Mouse (Mus musculus) c-Kit-positive CD71-positive TER-119-negative erythroid progenitor cells, embryonic 14.5 days (primary cell): ENCODE data around the gene Csnk1d.

Experiments
- DNase-seq: peaks from one replicate; pipeline ENCODE4 v3.0.0-alpha.2; 2013; ENCODE audit warnings: low read depth

Gene Csnk1d

DNA sequence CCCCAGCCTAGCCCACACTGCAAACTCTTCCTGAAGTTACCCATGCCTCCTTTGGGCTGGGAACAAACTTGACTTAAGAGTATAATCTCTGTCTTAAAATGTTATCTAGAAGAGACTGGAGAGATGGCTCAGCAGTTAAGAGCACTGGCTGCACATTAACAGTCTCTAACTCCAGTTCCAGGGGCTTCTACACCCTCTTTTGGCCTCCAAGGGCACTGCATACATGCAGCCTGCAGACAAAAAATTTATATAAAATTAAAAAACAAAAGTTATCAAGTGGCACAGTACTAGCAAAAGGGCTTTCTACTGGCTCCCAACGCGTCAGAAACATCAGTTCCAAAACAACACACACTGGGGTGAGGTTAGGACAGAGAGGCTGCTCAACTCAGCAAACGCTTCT, 3.5 kb downstream of the Csnk1d start:
- no peak for DNase-seq

DNA sequence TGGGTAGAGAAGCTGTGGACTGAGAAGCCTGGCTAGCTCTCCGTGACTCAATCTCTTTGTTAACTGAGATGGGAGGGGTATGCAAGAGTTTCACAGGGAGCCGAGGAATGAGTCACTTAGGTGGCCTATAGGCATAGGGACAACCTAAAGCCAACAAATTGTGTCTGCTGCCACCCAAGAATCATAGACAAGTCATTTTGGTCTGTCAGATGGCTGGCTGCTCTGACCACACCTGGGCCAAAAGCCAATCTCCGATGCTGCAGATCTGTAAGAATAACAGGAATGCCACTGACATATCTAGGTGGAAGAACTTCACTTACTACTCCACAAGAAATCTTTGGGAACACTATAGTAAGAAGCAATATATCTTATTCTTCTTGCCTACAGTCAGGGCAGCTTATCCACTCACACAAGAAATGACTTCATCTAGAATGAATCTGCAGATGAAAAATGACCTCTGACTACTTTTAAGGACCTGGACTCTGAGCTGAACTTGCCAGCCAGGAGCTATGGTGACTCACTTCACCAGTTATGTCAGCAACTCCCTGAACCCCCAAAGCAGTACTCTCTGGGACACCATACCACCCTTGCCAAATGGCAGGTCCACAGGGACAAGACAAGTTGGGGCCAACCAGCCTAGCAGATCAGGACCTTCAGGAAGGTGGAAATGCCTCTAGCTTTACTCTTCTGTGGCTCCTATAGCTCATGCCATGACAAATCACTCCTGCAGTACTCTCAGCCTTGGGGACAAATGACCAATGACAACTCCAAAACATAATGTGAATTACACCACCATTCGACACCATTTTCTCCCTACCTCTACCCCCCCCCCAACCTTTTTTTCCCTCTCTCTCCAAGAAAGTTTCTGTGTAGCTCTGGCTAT, 6.4 kb downstream of the Csnk1d start:
- no peak for DNase-seq

DNA sequence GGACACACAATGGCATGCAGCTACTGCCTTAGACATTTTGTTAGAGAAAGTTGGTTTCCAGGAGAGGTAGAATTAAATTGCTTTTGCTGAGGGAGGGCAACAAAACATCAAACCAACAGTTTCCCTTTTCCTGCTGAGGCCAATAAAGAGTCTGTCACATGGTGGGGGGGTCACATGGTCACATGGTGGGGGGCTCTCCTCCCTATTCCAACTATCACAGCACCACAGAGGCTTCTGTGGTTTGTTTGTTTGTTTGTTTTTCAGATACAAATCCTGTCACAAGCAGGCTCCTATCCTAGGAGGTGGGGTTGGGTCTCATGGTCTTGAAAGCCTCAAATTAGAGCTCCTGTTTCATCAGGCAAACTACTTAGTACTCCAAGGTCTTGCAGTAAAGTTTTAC, 8.7 kb downstream of the Csnk1d start:
- DNase-seq: no peak

DNA sequence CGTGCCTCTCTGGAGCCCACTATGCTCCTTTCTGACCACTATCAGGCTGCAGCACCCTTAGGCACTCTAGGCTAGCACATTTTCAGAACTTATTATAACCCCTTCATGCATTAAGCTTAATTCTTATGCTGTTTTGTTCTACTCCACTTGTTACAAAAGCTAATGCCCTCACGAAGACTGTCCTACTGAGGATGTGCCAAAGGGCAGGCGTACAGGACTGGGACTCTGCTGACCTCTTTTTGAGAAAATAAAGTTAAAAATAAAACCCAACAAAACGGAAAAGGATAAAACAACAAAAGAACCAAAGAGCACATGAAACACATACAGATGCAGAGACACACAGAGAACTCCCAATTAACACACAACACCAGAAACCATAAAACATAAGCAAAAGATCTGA, 9.5 kb downstream of the Csnk1d start:
- no peak for DNase-seq

DNA sequence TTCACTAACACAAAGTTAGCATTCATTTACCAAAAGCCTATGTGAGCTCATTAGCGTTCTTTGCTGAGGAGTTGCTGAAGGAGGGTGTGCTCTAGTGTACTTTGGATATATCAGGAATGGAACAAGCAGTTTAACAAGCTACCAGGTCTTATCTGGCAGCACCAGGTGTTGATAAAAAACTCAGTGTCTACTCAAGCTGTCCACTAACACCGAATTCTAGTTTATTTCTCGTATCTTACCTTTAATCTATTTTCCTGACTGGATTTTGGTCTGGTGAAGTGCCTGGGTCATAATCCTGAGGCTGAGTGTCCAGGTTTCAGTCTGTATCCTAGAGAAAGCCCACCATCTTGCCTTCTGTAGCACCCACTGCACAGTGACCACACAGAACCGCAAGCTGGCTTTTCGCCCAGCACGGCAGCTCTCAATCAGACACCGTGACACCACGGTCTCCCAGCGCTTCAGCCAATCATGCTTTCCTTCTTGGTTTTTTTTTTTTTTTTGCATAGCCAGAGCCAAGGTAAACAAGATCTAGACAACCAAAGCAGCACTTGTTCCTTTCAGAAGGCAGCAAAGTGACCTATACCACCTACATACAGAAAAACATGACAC, 10.6 kb downstream of the Csnk1d start:
- peak; percentile 92 for DNase-seq

DNA sequence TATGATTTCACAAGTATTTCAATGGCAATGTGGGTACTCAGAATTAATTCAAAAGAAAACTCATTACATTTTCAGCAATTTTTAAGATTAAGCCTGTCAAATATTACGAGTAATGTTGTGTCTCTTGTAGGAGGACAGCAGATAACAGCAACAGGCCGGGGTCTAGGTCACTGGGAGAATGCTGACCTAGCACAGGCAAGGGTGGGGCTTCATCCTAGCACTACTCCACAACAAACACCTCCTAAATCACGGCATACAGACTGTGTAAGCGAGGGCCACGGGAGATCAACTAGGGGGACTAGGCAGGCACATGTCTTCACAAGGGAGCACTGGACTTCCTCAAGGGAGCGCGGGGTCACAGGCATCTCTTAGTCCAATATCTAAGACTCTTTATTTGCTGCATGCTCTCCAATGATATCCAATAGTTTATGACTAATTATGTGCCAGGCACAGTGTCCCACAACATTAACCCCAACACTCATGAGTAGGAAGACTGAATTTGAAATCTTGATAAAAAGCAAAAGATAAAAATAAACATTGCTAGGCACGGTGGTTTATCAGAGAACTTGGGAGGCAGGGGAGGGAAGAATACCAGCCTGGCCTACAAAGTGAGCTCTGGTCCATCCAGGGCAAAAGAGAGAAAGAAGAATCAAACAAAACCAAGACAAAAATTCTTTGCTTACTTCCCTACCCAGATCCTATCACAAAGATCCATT, 11.3 kb downstream of the Csnk1d start:
- no peak for DNase-seq

DNA sequence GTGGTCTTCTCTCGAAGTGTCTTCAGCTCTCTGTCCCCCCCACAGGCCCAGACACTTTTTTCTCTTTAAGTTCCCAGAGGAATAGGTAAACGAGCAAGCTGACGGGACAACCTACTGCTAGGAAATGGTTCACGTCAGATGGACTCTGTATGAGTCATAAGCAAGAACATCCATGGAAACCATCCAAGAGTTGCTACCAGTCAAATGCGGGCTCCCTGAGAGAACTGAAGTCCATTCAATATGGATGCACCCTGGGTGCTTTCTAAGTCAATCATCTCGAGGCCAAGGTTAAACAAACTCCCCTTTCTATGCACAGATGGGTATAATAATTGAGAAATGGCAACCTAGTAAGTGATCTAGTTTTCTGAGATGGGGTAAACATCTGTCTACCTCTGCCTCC, 17.8 kb downstream of the Csnk1d start:
- no peak for DNase-seq

DNA sequence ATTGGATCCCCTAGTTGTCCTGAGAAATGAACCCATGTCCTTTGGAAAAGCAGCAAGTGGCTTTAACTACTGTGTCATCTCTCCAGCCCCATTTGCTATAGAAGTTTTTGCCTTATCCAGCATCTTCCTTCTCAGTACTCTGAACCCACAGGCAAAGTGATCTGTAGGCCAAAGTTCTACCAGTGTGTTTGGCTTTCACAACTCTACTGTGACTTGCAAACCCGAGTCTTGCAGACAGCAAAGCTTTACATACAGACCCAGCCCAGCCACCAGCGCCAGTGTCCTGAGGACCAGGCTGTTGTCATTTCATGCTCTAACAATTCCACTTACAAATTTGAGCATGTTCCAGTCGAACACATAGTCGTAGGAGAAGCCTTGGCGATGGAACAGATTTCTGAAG, 19.9 kb downstream of the Csnk1d start:
- DNase-seq: no peak

DNA sequence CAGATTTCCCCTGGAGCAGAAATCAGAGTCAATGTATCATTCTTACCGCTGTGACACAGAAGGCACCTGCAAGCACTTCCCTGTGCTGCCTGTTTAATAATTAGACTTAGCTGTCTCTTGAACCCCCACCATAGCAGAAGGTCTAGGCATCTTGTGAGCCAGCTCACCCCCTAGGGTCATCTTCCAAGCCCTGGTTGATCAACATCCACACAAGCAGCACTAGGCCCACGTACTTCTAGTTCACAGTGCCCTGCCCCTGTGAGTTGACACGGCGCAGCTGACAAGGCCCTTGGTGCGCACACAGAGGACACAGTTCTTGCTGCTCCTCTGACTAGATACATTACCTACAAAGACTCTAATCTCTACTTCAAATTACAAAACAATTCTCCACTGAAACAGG, 21.4 kb downstream of the Csnk1d start:
- DNase-seq: no peak

DNA sequence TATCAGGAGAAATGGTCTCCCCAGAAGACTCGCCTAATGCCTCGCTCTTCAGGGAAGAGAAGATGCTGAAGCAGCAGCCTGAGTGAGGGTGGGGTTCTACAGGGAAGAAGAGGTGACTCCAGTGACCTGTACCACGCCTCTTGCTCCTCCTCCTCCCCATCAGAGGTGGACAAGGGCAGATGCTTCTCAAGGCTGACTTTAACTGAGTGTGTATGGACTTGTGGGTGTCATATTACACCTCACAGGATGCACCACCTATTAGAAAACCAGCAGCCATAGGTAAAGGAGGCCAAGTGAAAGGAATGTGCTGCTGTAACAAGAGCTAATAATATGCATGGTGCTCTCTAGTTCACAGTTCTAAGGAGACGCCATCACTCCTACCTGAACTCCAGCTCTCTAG, 25.5 kb downstream of the Csnk1d start:
- no peak for DNase-seq

DNA sequence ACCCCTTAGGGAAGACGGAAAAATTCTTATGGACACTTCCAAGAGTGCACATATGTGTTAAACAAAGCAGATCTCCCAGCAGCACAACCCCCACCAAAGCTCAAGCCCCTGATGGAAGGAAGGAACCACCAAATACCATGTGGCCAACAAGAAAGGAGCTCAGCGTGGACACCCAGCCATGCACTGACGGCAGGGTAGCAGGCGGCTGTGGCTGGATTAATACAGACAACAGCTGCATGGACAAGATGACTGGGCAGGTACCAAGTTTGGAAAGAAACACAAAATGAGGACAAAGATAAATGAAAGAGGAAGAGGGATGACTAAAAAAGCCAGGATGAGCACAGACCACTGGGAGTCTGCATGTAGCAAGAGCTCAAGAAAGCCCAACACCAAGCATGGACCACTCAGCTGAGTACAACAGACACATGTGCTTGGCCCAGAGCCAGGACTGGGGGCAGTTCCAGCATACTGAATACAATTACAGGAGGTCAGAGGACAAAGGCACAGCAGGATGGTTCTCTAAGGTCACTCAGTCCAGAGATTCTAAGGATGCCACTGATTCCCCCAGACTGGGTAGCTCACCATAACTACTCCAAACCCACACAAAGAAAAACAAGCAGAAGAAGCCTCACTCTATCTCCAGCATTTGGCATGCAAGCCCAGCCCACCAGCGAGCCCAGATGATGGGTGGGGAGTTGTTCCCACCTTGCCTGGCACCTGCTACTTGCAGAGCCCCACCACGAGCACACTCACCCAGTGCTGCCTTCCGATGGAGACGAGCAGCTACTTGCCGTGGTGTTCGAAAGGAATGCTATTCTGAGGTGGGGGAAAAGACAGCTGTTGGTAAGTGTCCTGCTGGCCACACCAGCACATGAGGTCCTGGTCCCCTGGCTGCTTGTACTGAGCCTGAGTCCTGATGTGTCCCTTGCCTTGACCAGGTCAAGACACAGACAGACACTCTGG, 26.7 kb downstream of the Csnk1d start:
- DNase-seq: no peak

DNA sequence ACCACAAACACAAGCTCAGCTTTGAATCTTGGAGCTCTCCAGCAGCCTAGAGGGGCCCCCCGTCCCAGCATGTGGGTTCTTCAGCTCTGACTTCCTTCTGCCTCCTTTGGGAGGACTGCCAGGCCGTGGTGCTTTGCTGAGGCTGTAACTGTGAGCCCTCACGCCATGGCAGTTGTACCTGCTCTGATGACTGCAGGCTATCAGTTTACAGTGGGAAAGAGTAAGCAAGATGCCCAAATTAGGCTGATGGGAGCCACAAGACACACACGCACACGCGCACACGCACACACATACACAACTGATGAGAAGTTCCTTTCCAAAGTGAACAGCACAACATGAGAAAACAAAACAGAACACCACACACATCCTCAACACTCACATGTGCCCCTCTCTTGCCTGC, 28.2 kb downstream of the Csnk1d start:
- DNase-seq: no peak

DNA sequence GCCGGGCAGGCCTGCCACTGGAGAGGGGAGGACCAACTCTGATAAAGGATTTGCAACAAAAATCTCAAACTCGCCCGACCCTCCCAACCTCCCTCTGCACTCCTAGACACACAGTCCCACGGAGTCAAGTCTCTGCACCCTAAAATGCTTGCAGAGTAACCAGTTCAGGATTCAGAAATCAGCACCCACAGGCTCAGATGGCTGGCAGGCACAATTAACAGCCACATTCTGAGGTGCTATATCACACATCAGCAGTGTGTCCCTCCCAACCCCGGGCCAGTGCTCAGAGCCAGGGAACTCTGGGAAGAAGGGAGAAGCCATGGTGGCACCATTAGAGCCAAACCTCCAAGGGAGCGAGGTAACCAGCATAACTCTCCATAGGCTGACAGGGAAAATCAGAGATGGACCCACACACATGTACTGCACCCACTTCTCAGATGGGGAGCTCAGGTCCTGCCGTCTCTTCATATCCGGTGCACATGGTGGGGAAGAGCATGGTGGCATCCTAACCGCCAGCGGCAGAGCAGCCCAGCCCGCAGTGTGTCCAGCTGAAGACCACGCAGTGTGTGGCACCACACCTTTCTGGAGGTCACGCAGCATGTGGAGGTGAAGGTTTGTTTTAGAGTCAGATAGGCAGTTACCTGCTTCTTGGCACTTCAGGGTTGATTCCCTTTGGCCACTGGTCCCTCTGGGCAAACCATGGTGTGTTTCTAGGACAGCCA, 28.9 kb downstream of the Csnk1d start:
- DNase-seq: no peak

DNA sequence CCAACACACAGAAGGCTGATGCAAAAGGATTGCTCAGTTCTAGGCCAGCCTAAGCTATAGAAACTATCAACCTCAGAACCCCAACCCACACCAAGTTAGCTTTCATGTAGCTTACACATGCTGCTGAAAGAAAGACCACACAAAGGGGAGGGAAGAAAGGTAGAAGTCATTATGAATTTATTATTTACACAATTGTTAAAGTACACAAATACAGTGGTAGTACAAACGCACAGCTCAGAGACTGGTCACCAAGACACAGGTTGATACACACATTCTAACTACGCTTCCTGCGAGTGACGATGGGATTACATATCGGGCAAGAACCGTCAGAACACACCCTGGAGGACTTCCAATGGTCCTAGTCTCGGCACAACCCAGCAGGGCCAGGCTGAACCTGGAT, 29.5 kb downstream of the Csnk1d start:
- no peak for DNase-seq

DNA sequence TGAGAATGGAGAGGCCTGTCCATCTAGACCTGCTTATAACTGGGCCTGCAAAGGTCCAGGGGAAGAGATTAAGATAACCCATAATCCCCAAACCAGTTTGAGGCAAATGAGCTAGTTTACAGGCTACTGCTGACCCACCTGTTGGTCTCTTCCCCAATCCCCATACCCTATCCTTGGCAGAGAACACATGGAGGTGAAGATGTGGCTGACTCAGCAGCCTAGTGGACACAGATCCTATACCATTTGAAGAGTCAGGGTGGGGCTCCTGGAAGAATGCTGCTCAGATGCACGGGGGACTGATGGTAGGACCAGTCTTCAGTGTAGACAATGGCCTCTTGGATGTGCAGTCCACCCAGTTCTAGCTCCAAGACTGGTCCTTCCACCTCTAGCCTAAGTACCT, 30.9 kb downstream of the Csnk1d start:
- DNase-seq: no peak

DNA sequence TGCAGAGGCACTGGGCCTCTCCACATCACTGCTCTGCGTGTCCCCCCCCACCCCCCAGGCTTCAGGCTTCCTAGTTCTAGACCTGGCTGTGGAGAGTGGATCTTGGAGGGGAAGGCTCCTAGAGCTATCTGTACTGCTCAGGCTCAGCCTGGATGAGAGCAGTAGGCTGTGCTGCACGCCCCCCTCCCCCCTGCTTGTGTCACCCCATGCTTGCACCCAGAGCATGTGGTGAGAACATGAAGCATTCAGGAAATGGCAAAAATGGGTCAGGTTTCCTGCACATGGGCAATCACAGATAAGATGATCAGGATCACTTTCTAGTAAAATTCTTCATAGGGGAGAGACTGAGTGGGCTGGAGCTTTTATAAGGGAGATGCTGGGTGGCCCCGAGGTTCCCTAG, 31.6 kb downstream of the Csnk1d start:
- DNase-seq: no peak

DNA sequence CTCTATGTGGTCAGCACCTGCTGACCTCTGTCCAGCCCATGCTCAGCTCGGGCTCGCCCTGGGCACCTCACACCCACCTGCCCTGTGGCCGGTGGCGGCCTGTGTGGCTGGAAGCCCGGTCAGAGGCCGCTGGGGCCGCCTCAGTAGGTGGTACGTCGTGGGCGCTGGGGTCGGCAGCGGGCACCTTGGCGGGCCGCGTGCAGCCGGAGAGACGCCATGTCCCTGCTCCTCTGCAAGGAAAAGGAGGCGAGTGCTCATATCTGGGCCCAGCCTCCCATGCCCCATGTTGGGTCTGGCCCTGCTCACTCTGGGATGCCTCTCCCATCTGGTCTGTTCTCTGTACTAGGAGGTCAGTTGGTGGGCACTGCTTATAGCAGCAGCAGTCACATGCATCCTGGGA, 32.1 kb downstream of the Csnk1d start:
- no peak for DNase-seq

DNA sequence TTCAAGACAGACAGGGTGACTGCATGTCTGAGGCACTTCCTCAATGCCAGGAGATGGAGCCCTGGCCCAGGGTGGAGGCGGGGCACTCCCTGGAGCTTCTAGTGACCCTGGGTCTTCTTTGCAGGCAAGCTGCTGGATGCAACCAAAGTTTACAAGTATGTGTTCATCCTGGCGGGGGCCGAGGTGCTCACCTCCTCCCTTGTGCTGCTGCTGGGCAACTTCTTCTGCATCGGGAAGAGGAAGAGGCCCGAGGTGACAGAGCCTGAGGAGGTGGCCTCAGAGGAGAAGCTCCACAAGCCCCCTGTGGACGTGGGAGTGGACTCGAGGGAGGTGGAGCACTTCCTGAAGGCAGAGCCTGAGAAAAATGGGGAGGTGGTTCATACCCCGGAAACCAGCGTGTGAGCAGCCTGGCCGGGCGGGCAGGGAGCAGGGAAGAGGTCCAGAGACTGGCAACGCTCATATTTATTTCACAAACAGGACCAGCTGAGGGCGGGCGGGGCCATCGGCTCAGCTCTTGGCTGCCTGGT, 33.3 kb downstream of the Csnk1d start:
- no peak for DNase-seq

DNA sequence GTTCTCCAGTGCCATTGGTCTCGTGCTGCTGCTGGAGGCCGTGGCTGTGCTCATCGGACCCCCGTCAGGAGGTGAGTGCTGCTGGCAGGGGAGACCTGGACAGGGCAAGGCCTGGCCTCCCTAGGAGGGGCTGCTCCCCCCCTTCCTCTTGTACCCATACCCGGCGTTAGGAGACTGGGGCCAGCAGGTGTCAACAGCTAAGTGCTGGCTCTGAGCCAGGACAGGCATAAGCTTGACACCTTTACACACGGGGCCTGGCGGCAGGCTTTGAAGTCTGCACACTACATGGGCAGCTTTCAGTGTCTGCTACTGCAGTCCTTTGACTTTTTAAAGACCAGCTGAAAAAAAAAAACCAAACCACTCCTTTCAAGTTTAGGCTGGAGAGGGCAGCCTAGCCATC, 34.1 kb downstream of the Csnk1d start:
- no peak for DNase-seq

DNA sequence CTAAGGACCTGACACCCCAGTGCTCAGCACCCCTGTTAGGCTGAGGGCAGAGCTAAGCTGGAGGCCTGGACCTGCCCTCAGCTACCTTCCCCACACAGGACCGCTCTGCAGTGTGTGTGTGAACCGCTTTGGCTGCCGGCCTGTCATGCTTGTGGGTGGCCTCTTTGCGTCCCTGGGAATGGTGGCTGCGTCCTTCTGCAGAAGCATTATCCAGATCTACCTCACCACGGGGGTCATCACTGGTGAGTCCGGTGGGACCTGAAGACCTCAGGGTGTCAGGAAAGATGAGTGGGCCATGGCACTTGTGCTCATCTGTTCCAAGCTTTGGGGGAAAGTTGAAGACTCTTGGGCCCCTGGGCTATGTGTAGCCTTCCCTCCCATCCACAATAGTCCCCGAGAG, 35.4 kb downstream of the Csnk1d start:
- no peak for DNase-seq

DNA sequence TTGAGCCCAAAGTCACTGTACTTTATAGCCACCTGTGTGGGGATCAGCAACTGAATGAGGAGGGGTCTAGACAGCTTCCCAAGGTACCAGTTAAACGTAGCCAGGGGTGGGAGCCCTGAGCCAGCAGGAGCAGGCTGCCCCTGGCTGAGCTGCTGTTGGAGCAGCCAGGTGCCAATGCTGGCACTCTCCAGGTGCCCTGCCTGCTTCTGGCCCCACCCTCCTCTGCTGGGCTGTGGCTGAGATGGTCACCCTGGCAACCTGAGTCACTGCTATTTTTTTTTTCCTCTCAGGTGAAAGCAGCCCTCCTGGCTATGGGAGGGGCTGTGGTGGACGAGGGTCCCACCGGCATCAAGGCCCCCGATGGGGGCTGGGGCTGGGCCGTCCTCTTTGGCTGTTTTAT, 36.2 kb downstream of the Csnk1d start:
- DNase-seq: no peak
